Mouse (Mus musculus) forebrain, embryonic 15.5 days (tissue): ENCODE measurements around the gene Ptprk. TPM values are rescaled to one million over a fixed set of nuclear protein-coding genes. Genes with fewer than 3 reads are reported as not detected.

Source experiments
- ATAC-seq: fragments of 200-750 bp; cut with Nextera tagmentation; replicated peaks from 2 replicates; pipeline ENCODE4 v1.8.0; 2017; ENCODE audit warnings: mild to moderate bottlenecking, moderate TSS enrichment, moderate library complexity
- H3K27ac ChIP-seq: fragments of 300-500 bp; sonication (generic); replicated peaks from 2 replicates; pipeline ENCODE4 v1.5.1; 2015; ENCODE audit warnings: mild to moderate bottlenecking, inconsistent platforms
- H3K27me3 ChIP-seq: fragments of 300-500 bp; sonication (generic); 2 replicates; pipeline ENCODE4 v1.6.1; 2015; ENCODE audit warnings: inconsistent platforms
- H3K36me3 ChIP-seq: fragments of 300-500 bp; sonication (generic); 2 replicates; pipeline ENCODE4 v1.6.1; 2015; ENCODE audit warnings: mild to moderate bottlenecking, inconsistent platforms
- H3K4me1 ChIP-seq: fragments of 300-500 bp; sonication (generic); 2 replicates; pipeline ENCODE4 v1.6.1; 2015; ENCODE audit warnings: inconsistent platforms
- H3K4me2 ChIP-seq: fragments of 300-500 bp; sonication (generic); replicated peaks from 2 replicates; pipeline ENCODE4 v1.6.1; 2015; ENCODE audit warnings: mild to moderate bottlenecking, inconsistent platforms
- H3K4me3 ChIP-seq: fragments of 300-500 bp; sonication (generic); 2 replicates; pipeline ENCODE4 v1.5.1; 2015; ENCODE audit warnings: mild to moderate bottlenecking, inconsistent platforms
- H3K9ac ChIP-seq: fragments of 300-500 bp; sonication (generic); replicated peaks from 2 replicates; pipeline ENCODE4 v1.6.1; 2015; ENCODE audit warnings: mild to moderate bottlenecking, inconsistent platforms
- H3K9me3 ChIP-seq: fragments of 300-500 bp; sonication (generic); 2 replicates; pipeline ENCODE4 v1.6.1; 2016; ENCODE audit warnings: inconsistent platforms
- WGBS: fragments of 180-500 bp; shearing (Covaris S2); methylation state at CpG from one replicate; pipeline ENCODE4 v1.1.7; 2015; ENCODE audit warnings: mixed read lengths; 5-methylcytosine and 5-hydroxymethylcytosine counted together
- microRNA-seq: library from miRNA; unstranded; fragments of <30 nt; microRNA quantifications from one replicate; pipeline ENCODE4, GENCODE M21; 2016
- polyA plus RNA-seq: library from polyadenylated mRNA; unstranded; fragments of >200 nt; fragmentation: Nextera tagmentation; extraction: Ambion mirVana; gene quantifications from 2 replicates; pipeline ENCODE4 v1.2.1, GENCODE M21; 2015

Gene Ptprk
- polyA plus RNA-seq, 1 experiment from 2014 or later = 37.4 TPM

GRCm38 (mm10) chr10:28593566-28594292 lies 519.1 kb downstream of the Ptprk start:
- H3K27ac ChIP-seq = no peak overlapping the region
- H3K9me3 ChIP-seq = no peaks in the 10 kb centered on the region
- no peak overlapping the region for H3K4me3 ChIP-seq
- H3K9ac ChIP-seq = no peak overlapping the region
- H3K36me3 ChIP-seq = no peaks in the 10 kb centered on the region
- no peaks in the 10 kb centered on the region for H3K4me1 ChIP-seq
- H3K4me2 ChIP-seq = no peak overlapping the region
- WGBS = 83% methylated on average over 3 of the region's 4 CpGs
- ATAC-seq = no peak
- no peaks in the 10 kb centered on the region for H3K27me3 ChIP-seq

- Histone ChIP-seq H3K36me3 (no peaks in the 10 kb centered on the region), H3K9me3 (no peaks in the 10 kb centered on the region), H3K4me2 (no peak overlapping the region), H3K4me3 (no peak overlapping the region), H3K4me1 (no peaks in the 10 kb centered on the region), H3K27ac (no peak overlapping the region), H3K27me3 (no peaks in the 10 kb centered on the region), H3K9ac (no peak overlapping the region)
- ATAC-seq = no peak
- WGBS = 98% methylated on average over 3 of the region's 3 CpGs
Observed at GRCm38 (mm10) chr10:28596897-28597296, 522.3 kb downstream of the Ptprk start.

GRCm38 (mm10) chr10:28609136-28609535 lies 534.5 kb downstream of the Ptprk start:
- Histone ChIP-seq H3K4me3 (no peak overlapping the region), H3K9me3 (no peaks in the 10 kb centered on the region), H3K27ac (no peak overlapping the region), H3K4me2 (no peak overlapping the region), H3K4me1 (no peaks in the 10 kb centered on the region), H3K9ac (no peak overlapping the region), H3K36me3 (no peaks in the 10 kb centered on the region), H3K27me3 (no peaks in the 10 kb centered on the region)
- no peak for ATAC-seq
- WGBS = 74% methylated on average over 3 of the region's 3 CpGs

- no peak overlapping the region for H3K4me2 ChIP-seq
- H3K36me3 ChIP-seq = no peaks in the 10 kb centered on the region
- H3K4me3 ChIP-seq = no peak overlapping the region
- WGBS = 90% methylated on average over 2 of the region's 2 CpGs
- ATAC-seq = no peak
- no peaks in the 10 kb centered on the region for H3K9me3 ChIP-seq
- H3K9ac ChIP-seq = no peak overlapping the region
- H3K27me3 ChIP-seq = no peaks in the 10 kb centered on the region
- H3K27ac ChIP-seq = no peak overlapping the region
- no peaks in the 10 kb centered on the region for H3K4me1 ChIP-seq
Observed at GRCm38 (mm10) chr10:28614396-28614795, 539.8 kb downstream of the Ptprk start.

- Histone ChIP-seq H3K9me3 (no peaks in the 10 kb centered on the region), H3K27me3 (no peaks in the 10 kb centered on the region), H3K9ac (no peak overlapping the region), H3K36me3 (no peaks in the 10 kb centered on the region), H3K4me1 (no peaks in the 10 kb centered on the region), H3K4me3 (no peak overlapping the region), H3K27ac (no peak overlapping the region), H3K4me2 (no peak overlapping the region)
- no peak for ATAC-seq
- 96% methylated on average over 7 of the region's 7 CpGs for WGBS
Observed at GRCm38 (mm10) chr10:28617203-28617602, 542.6 kb downstream of the Ptprk start.

GRCm38 (mm10) chr10:28618002-28618401 lies 543.4 kb downstream of the Ptprk start:
- H3K9ac ChIP-seq = no peak overlapping the region
- no peak for ATAC-seq
- no peaks in the 10 kb centered on the region for H3K27me3 ChIP-seq
- H3K27ac ChIP-seq = no peak overlapping the region
- no peaks in the 10 kb centered on the region for H3K4me1 ChIP-seq
- no peak overlapping the region for H3K4me3 ChIP-seq
- no peaks in the 10 kb centered on the region for H3K36me3 ChIP-seq
- 88% methylated on average over 2 of the region's 2 CpGs for WGBS
- no peaks in the 10 kb centered on the region for H3K9me3 ChIP-seq
- no peak overlapping the region for H3K4me2 ChIP-seq

GRCm38 (mm10) chr10:28619415-28619814 lies 544.8 kb downstream of the Ptprk start:
- 79% methylated on average over 1 of the region's 1 CpGs for WGBS
- Histone ChIP-seq H3K27ac (no peak overlapping the region), H3K9ac (no peak overlapping the region), H3K36me3 (no peaks in the 10 kb centered on the region), H3K4me2 (no peak overlapping the region), H3K4me1 (no peaks in the 10 kb centered on the region), H3K9me3 (no peaks in the 10 kb centered on the region), H3K27me3 (no peaks in the 10 kb centered on the region), H3K4me3 (no peak overlapping the region)
- no peak for ATAC-seq

- H3K36me3 ChIP-seq = no peaks in the 10 kb centered on the region
Observed at GRCm38 (mm10) chr10:28636096-28636495, 561.5 kb downstream of the Ptprk start.

GRCm38 (mm10) chr10:28641887-28642286 lies 567.3 kb downstream of the Ptprk start:
- Histone ChIP-seq H3K4me3 (no peak overlapping the region), H3K9me3 (no peaks in the 10 kb centered on the region), H3K36me3 (no peaks in the 10 kb centered on the region), H3K4me1 (no peaks in the 10 kb centered on the region), H3K27me3 (no peaks in the 10 kb centered on the region), H3K9ac (no peak overlapping the region), H3K27ac (no peak overlapping the region), H3K4me2 (no peak overlapping the region)
- no peak for ATAC-seq
- WGBS = 70% methylated on average over 2 of the region's 2 CpGs

More at GRCm38 (mm10) chr10:28636096-28636495, 561.5 kb downstream of the Ptprk start:
- Histone ChIP-seq H3K27me3 (no peaks in the 10 kb centered on the region), H3K4me3 (no peak overlapping the region), H3K9ac (no peak overlapping the region), H3K4me2 (no peak overlapping the region), H3K27ac (no peak overlapping the region), H3K9me3 (no peaks in the 10 kb centered on the region), H3K4me1 (no peaks in the 10 kb centered on the region)
- ATAC-seq = no peak

Small RNA genes within 50 kb of the gene (microRNA-seq; reads per million reads assigned to microRNA genes)
- gene Gm22370 = not detected
